In genomic region chr13:48663211-48663987, GRCm38 (mm10) we compare ENCODE assay signal across 9 mouse cellular contexts. TPM values are rescaled to one million over a fixed set of nuclear protein-coding genes. Genes with fewer than 3 reads are reported as not detected.
DNase-seq lines count a peak whose midpoint lies in the region; ATAC-seq and TF ChIP-seq lines count a peak whose summit lies in the region.
"Had no signal": no experiment of that assay in that cellular context is flagged by ENCODE, and none has a peak within 500 bp of the region (broad histone marks: within the 10 kb centered on the region; RNA-seq: fewer than 3 reads in every experiment).

No protein-coding gene starts in this region.

- H3K4me1 ChIP-seq in kidney, adult 2 months (ENCODE audit: control insufficient read depth, insufficient read depth, low read length): no peaks in the 10 kb centered on the region
- H3K4me1 ChIP-seq in embryonic facial prominence, embryonic 13.5 days: peaks cover 57% of the 10 kb centered on the region
- peaks cover 36% of the 10 kb centered on the region for H3K4me1 ChIP-seq in intestine, embryonic 15.5 days (replicated peaks)
- peaks cover 25% of the 10 kb centered on the region for H3K4me1 ChIP-seq in neural tube, embryonic 12.5 days

- 13% methylated on average over 54 of the region's 54 CpGs for WGBS in kidney, adult 2 months
- WGBS in embryonic facial prominence, embryonic 13.5 days: 3% methylated on average over 54 of the region's 54 CpGs
- WGBS in intestine, embryonic 15.5 days: 6% methylated on average over 54 of the region's 54 CpGs
- WGBS in neural tube, embryonic 12.5 days: 1% methylated on average over 54 of the region's 54 CpGs

- DNase-seq in kidney, postnatal 4 days: peak; percentile 31 to 49
- no peak for DNase-seq in kidney, adult 2 months
- no peak for DNase-seq in spleen, postnatal 36 days (ENCODE audit: low spot score in 2 of 2)
- DNase-seq in right cerebral cortex, postnatal 36 days (ENCODE audit: low spot score in 2 of 2): no peak
- no peak for DNase-seq in testis, postnatal 14 days (ENCODE audit: low spot score)
- DNase-seq: lung, postnatal 10 days had no signal

- no peak for ATAC-seq in embryonic facial prominence, embryonic 13.5 days (ENCODE audit: insufficient number of reproducible peaks, insufficient read depth, low FRiP score, low TSS enrichment, low read depth)
- peak; percentile 48 for ATAC-seq in intestine, embryonic 15.5 days
- ATAC-seq in neural tube, embryonic 12.5 days (ENCODE audit: low FRiP score, low read depth): no peak

- peak overlapping the region; percentile 85 for H3K4me2 ChIP-seq in embryonic facial prominence, embryonic 13.5 days
- H3K4me2 ChIP-seq in intestine, embryonic 15.5 days (replicated peaks): peak overlapping the region; percentile 90
- peak overlapping the region; percentile 65 for H3K4me2 ChIP-seq in neural tube, embryonic 12.5 days (replicated peaks)

- no peak overlapping the region for H3K4me3 ChIP-seq in kidney, adult 2 months (ENCODE audit: insufficient read depth, low read depth, low read length)
- peak overlapping the region; percentile 57 for H3K4me3 ChIP-seq in embryonic facial prominence, embryonic 13.5 days
- peak overlapping the region; percentile 43 for H3K4me3 ChIP-seq in intestine, embryonic 15.5 days (replicated peaks)
- peak overlapping the region; percentile 36 for H3K4me3 ChIP-seq in neural tube, embryonic 12.5 days

- H3K27ac ChIP-seq in kidney, adult 2 months (ENCODE audit: insufficient read depth, low read depth, low read length): no peak overlapping the region
- H3K27ac ChIP-seq in embryonic facial prominence, embryonic 13.5 days: peak overlapping the region; percentile 56; the same call in 1 of the 2 replicates
- no peak overlapping the region for H3K27ac ChIP-seq in intestine, embryonic 15.5 days
- no peak overlapping the region for H3K27ac ChIP-seq in neural tube, embryonic 12.5 days

- no peaks in the 10 kb centered on the region for H3K9me3 ChIP-seq in embryonic facial prominence, embryonic 13.5 days
- no peaks in the 10 kb centered on the region for H3K9me3 ChIP-seq in intestine, embryonic 15.5 days
- no peaks in the 10 kb centered on the region for H3K9me3 ChIP-seq in neural tube, embryonic 12.5 days

- TF ChIP-seq POLR2A in kidney, adult 2 months (IDR thresholded peaks at IDR 0.05; ENCODE audit: low read depth, low read length): no peak

- TF ChIP-seq CTCF in kidney, adult 2 months (conservative IDR thresholded peaks at IDR 0.05; ENCODE audit: insufficient read depth, insufficient read length, low read depth, low read length): no peak

- H3K36me3 ChIP-seq in kidney, adult 2 months (ENCODE audit: control insufficient read depth, insufficient read depth, low read length): no peaks in the 10 kb centered on the region
- H3K36me3 ChIP-seq in embryonic facial prominence, embryonic 13.5 days: no peaks in the 10 kb centered on the region
- H3K36me3 ChIP-seq in intestine, embryonic 15.5 days: no peaks in the 10 kb centered on the region
- no peaks in the 10 kb centered on the region for H3K36me3 ChIP-seq in neural tube, embryonic 12.5 days

- H3K9ac ChIP-seq in embryonic facial prominence, embryonic 13.5 days: peak overlapping the region; percentile 80
- H3K9ac ChIP-seq in intestine, embryonic 15.5 days: no peak overlapping the region
- H3K9ac ChIP-seq in neural tube, embryonic 12.5 days: 0 out of 2 replicates have a peak overlapping the region, but pooled peaks have one; percentile 8

- H3K27me3 ChIP-seq in kidney, adult 2 months (replicated peaks; ENCODE audit: control insufficient read depth, insufficient read depth, low read length): peaks cover 19% of the 10 kb centered on the region
- H3K27me3 ChIP-seq in embryonic facial prominence, embryonic 13.5 days: peaks cover 100% of the 10 kb centered on the region
- H3K27me3 ChIP-seq in intestine, embryonic 15.5 days (replicated peaks): peaks cover 100% of the 10 kb centered on the region
- H3K27me3 ChIP-seq in neural tube, embryonic 12.5 days (replicated peaks): peaks cover 97% of the 10 kb centered on the region

RNA-seq across cellular contexts. Expression of gene Barx1, which starts 0.6 kb away (rescaled TPM):
- not detected in 2 replicates for polyA plus RNA-seq in kidney, adult 2 months (2012; rRNA removed)
- 14.5 and 15.1 TPM in 2 replicates for polyA plus RNA-seq in embryonic facial prominence, embryonic 13.5 days (2015; fragmentation: Nextera tagmentation; extraction: Ambion mirVana)
- polyA plus RNA-seq in intestine, embryonic 15.5 days (2015; fragmentation: Nextera tagmentation; extraction: Ambion mirVana): 1.3 and 1.4 TPM in 2 replicates
- polyA plus RNA-seq in neural tube, embryonic 12.5 days (2016; fragmentation: Nextera tagmentation; extraction: Ambion mirVana): 0.14 TPM in 1 of 2 replicates, not detected in the other

RNA-seq across cellular contexts. Expression of gene Ptpdc1, which starts 37.9 kb away (rescaled TPM):
- polyA plus RNA-seq in kidney, adult 2 months (2012; rRNA removed): 7.7 and 8.5 TPM in 2 replicates
- 21.2 and 27.2 TPM in 2 replicates for polyA plus RNA-seq in embryonic facial prominence, embryonic 13.5 days (2015; fragmentation: Nextera tagmentation; extraction: Ambion mirVana)
- 5.5 and 6.9 TPM in 2 replicates for polyA plus RNA-seq in intestine, embryonic 15.5 days (2015; fragmentation: Nextera tagmentation; extraction: Ambion mirVana)
- 15.5 and 19.1 TPM in 2 replicates for polyA plus RNA-seq in neural tube, embryonic 12.5 days (2016; fragmentation: Nextera tagmentation; extraction: Ambion mirVana)

Comparison
In these comparisons a context has a peak if more than half of its experiments do, and no peak if none do; other contexts are left out.
1. DNase-seq: peak in kidney, postnatal 4 days (2 of 2); none in kidney, adult 2 months (single experiment), spleen, postnatal 36 days (0 of 2), right cerebral cortex, postnatal 36 days (0 of 2) and testis, postnatal 14 days (single experiment).
2. Peak in every context shown above with its lines, with median percentiles within 50 percentile points of each other: H3K4me2 ChIP-seq.